Mouse (Mus musculus) ES-E14 (cell line): ENCODE results near the gene Sorcs2. TPM values are rescaled to one million over a fixed set of nuclear protein-coding genes. Genes with fewer than 3 reads are reported as not detected.

ENCODE experiments used
- DNase-seq: peaks from one replicate; pipeline ENCODE4 v3.0.0-alpha.2; 2013; ENCODE audit warnings: low read depth, low spot score
- H3K27ac ChIP-seq: 2 replicates; pipeline ENCODE4 v1.5.1; 2012; ENCODE audit warnings: low read depth, mild to moderate bottlenecking, low read length, moderate library complexity, mixed read lengths; ENCODE audit not compliant: poor library complexity, insufficient read depth, severe bottlenecking
- H3K36me3 ChIP-seq: 2 replicates; pipeline ENCODE4 v1.6.1; 2012; ENCODE audit warnings: mild to moderate bottlenecking, low read length, moderate library complexity, mixed read lengths; ENCODE audit not compliant: control insufficient read depth, poor library complexity, insufficient read depth, severe bottlenecking
- H3K4me1 ChIP-seq, 2 experiments: fragments of 150-350 bp in 1 of 2; sonication (generic) in 1 of 2; 2 replicates each; pipeline ENCODE4 v1.6.1; 2012; ENCODE audit warnings: low read length in 2 of 2, mild to moderate bottlenecking in 1 of 2, mixed read lengths in 1 of 2; ENCODE audit not compliant: control insufficient read depth in 2 of 2, insufficient read depth in 2 of 2, poor library complexity in 1 of 2
- H3K4me3 ChIP-seq, 2 experiments: fragments of 150-350 bp in 1 of 2; sonication (generic) in 1 of 2; 2 replicates each; pipeline ENCODE4 v1.5.1; 2012; ENCODE audit warnings: low read length in 2 of 2, low read depth in 1 of 2, mild to moderate bottlenecking in 1 of 2, mixed read lengths in 1 of 2; ENCODE audit not compliant: insufficient read depth in 1 of 2, poor library complexity in 1 of 2, severe bottlenecking in 1 of 2
- H3K9ac ChIP-seq: 2 replicates; pipeline ENCODE4 v1.6.1; 2012; ENCODE audit warnings: low read depth, mild to moderate bottlenecking, low read length, mixed read lengths; ENCODE audit not compliant: poor library complexity, insufficient read depth, severe bottlenecking
- H3K9me3 ChIP-seq: fragments of 150-350 bp; sonication (generic); 2 replicates; pipeline ENCODE4 v1.6.1; 2012; ENCODE audit warnings: low read depth, mild to moderate bottlenecking, low read length; ENCODE audit not compliant: control insufficient read depth, insufficient read depth
- CHD2 ChIP-seq: IDR thresholded peaks from 2 replicates; pipeline ENCODE4 v1.6.1; 2014; ENCODE audit warnings: mild to moderate bottlenecking, low read depth, low read length, inconsistent platforms
- HCFC1 ChIP-seq: IDR thresholded peaks from 2 replicates; pipeline ENCODE4 v1.6.1; 2012; ENCODE audit warnings: low read length, inconsistent platforms, borderline replicate concordance; ENCODE audit not compliant: insufficient read depth
- MAFK ChIP-seq: IDR thresholded peaks from 2 replicates; pipeline ENCODE4 v1.6.1; 2014; ENCODE audit warnings: mild to moderate bottlenecking, low read depth, low read length, inconsistent platforms; ENCODE audit not compliant: insufficient read depth
- ZC3H11A ChIP-seq: IDR thresholded peaks from 2 replicates; pipeline ENCODE4 v1.6.1; 2012; ENCODE audit warnings: low read depth, mild to moderate bottlenecking, inconsistent platforms, low read length, borderline replicate concordance
- ZNF384 ChIP-seq: IDR thresholded peaks from 2 replicates; pipeline ENCODE4 v1.6.1; 2012; ENCODE audit warnings: low read depth, low read length, inconsistent platforms
- in situ Hi-C, 2 experiments: fragments of 600-800 bp; cut with MboI; formaldehyde crosslinking; loops; one replicate each; pipeline ENCODE4 v1.15.1; 2025; ENCODE audit warnings: low sequenced_read_pairs in 2 of 2, inconsistent platforms in 1 of 2; ENCODE audit not compliant: unreplicated experiment in 2 of 2
- total RNA-seq: library from RNA; depleted of rRNA; stranded (reverse); fragments of 300-350 nt; gene quantifications from 2 replicates; pipeline ENCODE4 v1.2.3, GENCODE M21; 2012

The Sorcs2 gene
- total RNA-seq, 1 experiment = 5.4 TPM

DNA sequence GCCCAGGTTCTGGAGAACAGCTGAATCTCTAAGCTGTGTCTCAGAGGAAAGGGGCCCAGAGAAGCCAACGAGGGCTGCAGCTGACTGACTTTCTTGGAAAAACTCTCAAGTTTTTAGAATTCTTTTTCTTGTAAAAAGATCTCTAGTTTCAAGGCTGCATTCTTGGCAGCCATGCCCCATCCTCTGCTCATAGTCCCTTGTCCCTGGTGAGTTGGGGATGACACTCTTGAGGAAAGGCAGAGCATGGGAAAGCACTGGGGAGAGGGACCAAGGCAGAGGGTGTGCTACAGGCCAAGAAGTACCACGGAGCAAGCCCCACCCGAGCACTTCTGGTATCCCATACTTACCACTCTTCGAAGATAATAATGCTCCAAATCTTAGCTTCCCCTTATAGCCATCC, 38.9 kb upstream of the Sorcs2 start:
- no peak for TF ChIP-seq MAFK
- no peak for TF ChIP-seq ZNF384
- no peak for TF ChIP-seq HCFC1
- no peak for TF ChIP-seq CHD2
- H3K4me1 ChIP-seq = no peaks in the 10 kb centered on the region
- H3K4me3 ChIP-seq = no peak overlapping the region
- H3K27ac ChIP-seq = no peak overlapping the region
- in situ Hi-C loops = no loop called here
- no peaks in the 10 kb centered on the region for H3K9me3 ChIP-seq
- no peak overlapping the region for H3K9ac ChIP-seq
- no peaks in the 10 kb centered on the region for H3K36me3 ChIP-seq
- DNase-seq = no peak

DNA sequence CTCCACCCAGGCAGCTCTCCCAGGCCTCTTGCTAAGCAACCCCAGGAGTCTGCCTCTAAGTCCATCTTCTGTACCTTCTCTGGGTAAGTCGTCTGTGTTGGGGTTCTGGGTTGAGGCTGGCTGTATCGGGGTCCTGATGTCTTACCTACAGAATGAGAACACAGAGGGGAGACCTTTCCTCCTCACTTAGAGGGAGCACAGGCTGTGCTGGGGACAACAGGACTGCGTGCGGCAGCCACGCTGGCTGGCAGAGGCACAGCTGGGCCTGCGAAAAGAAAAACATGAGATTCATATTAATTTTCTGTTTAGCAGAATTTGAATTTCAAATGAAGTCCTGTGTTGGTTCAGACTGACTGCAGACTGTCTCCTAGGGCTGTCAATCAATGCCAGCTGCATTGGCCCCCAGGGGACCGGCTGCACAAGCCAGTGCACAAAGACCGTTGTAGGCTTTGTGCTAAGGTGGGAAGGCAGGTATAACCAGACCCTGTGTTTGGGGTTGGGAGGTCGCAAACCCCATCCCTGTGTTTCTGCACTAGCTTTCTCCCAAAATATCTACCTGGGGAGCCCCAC, 36.5 kb upstream of the Sorcs2 start:
- H3K4me1 ChIP-seq = no peaks in the 10 kb centered on the region
- no peaks in the 10 kb centered on the region for H3K9me3 ChIP-seq
- H3K4me3 ChIP-seq = no peak overlapping the region
- no peak for DNase-seq
- no peak overlapping the region for H3K9ac ChIP-seq
- H3K36me3 ChIP-seq = no peaks in the 10 kb centered on the region
- no peak overlapping the region for H3K27ac ChIP-seq
- no peak for TF ChIP-seq ZC3H11A
- no peak for TF ChIP-seq HCFC1
- no peak for TF ChIP-seq ZNF384
- no peak for TF ChIP-seq MAFK
- no peak for TF ChIP-seq CHD2
- in situ Hi-C loops = no loop called here

DNA sequence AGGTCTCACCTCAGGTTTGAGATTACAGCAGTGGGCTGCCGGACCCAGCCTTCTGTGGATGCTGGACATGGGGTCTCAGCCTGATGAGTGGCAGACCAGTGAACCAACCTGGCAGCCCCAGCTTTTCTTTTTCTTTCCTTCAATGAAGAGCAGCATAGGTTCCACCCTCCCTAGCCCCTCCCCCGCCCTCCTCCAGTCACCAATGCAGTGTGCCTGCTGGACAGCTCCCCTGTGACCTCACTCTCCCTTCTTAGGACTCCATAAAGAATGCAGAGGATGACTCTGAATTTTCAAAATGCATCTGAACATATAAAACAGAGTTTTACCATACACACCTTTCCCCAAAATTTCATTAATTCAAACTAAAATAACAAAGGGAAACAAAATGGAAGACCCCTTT, 33.8 kb upstream of the Sorcs2 start:
- Histone ChIP-seq H3K27ac (no peak overlapping the region), H3K36me3 (no peaks in the 10 kb centered on the region), H3K4me3 (no peak overlapping the region), H3K9me3 (no peaks in the 10 kb centered on the region), H3K4me1 (no peaks in the 10 kb centered on the region), H3K9ac (no peak overlapping the region)
- DNase-seq = no peak
- in situ Hi-C loops = no loop called here
- TF ChIP-seq ZC3H11A = no peak
- TF ChIP-seq HCFC1 = no peak
- TF ChIP-seq CHD2 = no peak
- TF ChIP-seq MAFK = no peak
- no peak for TF ChIP-seq ZNF384

DNA sequence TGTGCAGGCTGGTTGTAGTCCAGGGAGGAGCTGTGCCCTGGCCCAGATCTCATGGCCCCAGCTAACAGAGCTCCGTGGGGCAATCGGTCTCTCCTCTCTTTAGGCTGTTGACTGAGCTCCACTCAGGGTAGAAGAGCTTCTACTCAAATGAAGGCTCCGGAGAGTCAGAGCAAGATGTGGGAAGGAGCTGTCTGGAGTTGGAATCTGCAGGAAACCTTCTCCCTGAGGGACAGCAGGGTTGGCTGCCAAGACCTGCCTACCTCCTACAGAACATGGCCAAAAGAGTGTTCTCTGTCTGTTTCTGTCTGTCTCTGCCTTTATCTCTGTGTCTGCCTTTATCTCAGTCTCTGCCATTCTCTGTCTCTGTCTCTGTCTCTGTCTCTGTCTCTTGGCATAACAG, 31.6 kb upstream of the Sorcs2 start:
- DNase-seq = no peak
- no peaks in the 10 kb centered on the region for H3K36me3 ChIP-seq
- no peaks in the 10 kb centered on the region for H3K9me3 ChIP-seq
- no peak overlapping the region for H3K4me3 ChIP-seq
- TF ChIP-seq ZC3H11A (no peak), MAFK (no peak), ZNF384 (no peak), HCFC1 (no peak), CHD2 (no peak)
- H3K9ac ChIP-seq = no peak overlapping the region
- in situ Hi-C loops = no loop called here
- no peak overlapping the region for H3K27ac ChIP-seq
- H3K4me1 ChIP-seq = no peaks in the 10 kb centered on the region

DNA sequence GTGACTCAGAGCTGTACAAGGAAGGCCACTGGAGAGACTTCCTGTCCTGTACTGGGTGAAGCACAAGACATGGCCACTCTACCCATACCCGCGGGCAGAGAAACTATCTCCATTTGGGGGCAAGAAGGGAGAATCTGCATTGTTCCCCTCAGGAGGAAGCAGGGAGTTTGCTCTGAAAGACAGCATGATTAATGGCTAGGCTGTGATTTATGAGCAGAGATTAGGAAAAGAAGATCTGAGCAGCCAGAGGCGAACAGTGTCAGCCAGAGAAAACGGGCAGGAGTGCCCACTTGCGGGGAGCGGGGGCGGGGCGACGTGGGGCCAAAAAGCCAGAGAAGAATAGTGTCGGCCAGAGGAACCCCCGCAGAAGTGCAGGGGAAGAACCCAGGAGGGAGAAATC, 29.9 kb upstream of the Sorcs2 start:
- H3K4me3 ChIP-seq = no peak overlapping the region
- H3K4me1 ChIP-seq = no peaks in the 10 kb centered on the region
- TF ChIP-seq MAFK = no peak
- TF ChIP-seq ZNF384 = no peak
- no peak for TF ChIP-seq HCFC1
- no peak for TF ChIP-seq CHD2
- no peak for TF ChIP-seq ZC3H11A
- in situ Hi-C loops = no loop called here
- H3K9ac ChIP-seq = no peak overlapping the region
- no peaks in the 10 kb centered on the region for H3K9me3 ChIP-seq
- H3K36me3 ChIP-seq = no peaks in the 10 kb centered on the region
- no peak for DNase-seq
- no peak overlapping the region for H3K27ac ChIP-seq
